Mouse (Mus musculus): ENCODE data around the gene Ppp3ca.

Gene Ppp3ca

GRCm38 (mm10) chr3:136765569-136765968 is 95.6 kb downstream of the Ppp3ca start:
- no peak for DNase-seq (ENCODE audit: low spot score)

GRCm38 (mm10) chr3:136768775-136769485 is 99.0 kb downstream of the Ppp3ca start:
- DNase-seq (ENCODE audit: low spot score), result no peak

GRCm38 (mm10) chr3:136769486-136769882 is 99.6 kb downstream of the Ppp3ca start:
- DNase-seq (ENCODE audit: low spot score), result no peak

GRCm38 (mm10) chr3:136771700-136772099 is 101.8 kb downstream of the Ppp3ca start:
- DNase-seq (ENCODE audit: low spot score), result no peak

- DNase-seq (ENCODE audit: low spot score), result no peak
These were observed 103.3 kb downstream of the Ppp3ca start for GRCm38 (mm10) chr3:136773217-136773616.

GRCm38 (mm10) chr3:136774196-136774595 is 104.3 kb downstream of the Ppp3ca start:
- no peak for DNase-seq (ENCODE audit: low spot score)

GRCm38 (mm10) chr3:136776525-136776924 is 106.6 kb downstream of the Ppp3ca start:
- no peak for DNase-seq (ENCODE audit: low spot score)

GRCm38 (mm10) chr3:136777380-136777779 is 107.5 kb downstream of the Ppp3ca start:
- no peak for DNase-seq (ENCODE audit: low spot score)

GRCm38 (mm10) chr3:136777787-136778216 is 107.9 kb downstream of the Ppp3ca start:
- no peak for DNase-seq (ENCODE audit: low spot score)

GRCm38 (mm10) chr3:136780321-136780720 is 110.4 kb downstream of the Ppp3ca start:
- no peak for DNase-seq (ENCODE audit: low spot score)

GRCm38 (mm10) chr3:136782058-136782457 is 112.1 kb downstream of the Ppp3ca start:
- no peak for DNase-seq (ENCODE audit: low spot score)

GRCm38 (mm10) chr3:136785686-136786085 is 115.8 kb downstream of the Ppp3ca start:
- DNase-seq (ENCODE audit: low spot score), result no peak

GRCm38 (mm10) chr3:136790261-136790871 is 120.4 kb downstream of the Ppp3ca start:
- DNase-seq (ENCODE audit: low spot score), result no peak

GRCm38 (mm10) chr3:136791404-136791803 is 121.5 kb downstream of the Ppp3ca start:
- DNase-seq (ENCODE audit: low spot score), result no peak

GRCm38 (mm10) chr3:136791946-136792345 is 122.0 kb downstream of the Ppp3ca start:
- DNase-seq (ENCODE audit: low spot score), result no peak

GRCm38 (mm10) chr3:136793411-136793810 is 123.5 kb downstream of the Ppp3ca start:
- no peak for DNase-seq (ENCODE audit: low spot score)

GRCm38 (mm10) chr3:136794426-136795217 is 124.7 kb downstream of the Ppp3ca start:
- DNase-seq (ENCODE audit: low spot score), result no peak

GRCm38 (mm10) chr3:136798896-136799295 is 129.0 kb downstream of the Ppp3ca start:
- no peak for DNase-seq (ENCODE audit: low spot score)

- DNase-seq (ENCODE audit: low spot score), result no peak
These were observed 132.7 kb downstream of the Ppp3ca start for GRCm38 (mm10) chr3:136802595-136802994.

- DNase-seq (ENCODE audit: low spot score), result no peak
These were observed 136.0 kb downstream of the Ppp3ca start for GRCm38 (mm10) chr3:136805897-136806296.

- DNase-seq (ENCODE audit: low spot score), result no peak
These were observed 140.3 kb downstream of the Ppp3ca start for GRCm38 (mm10) chr3:136810271-136810670.

GRCm38 (mm10) chr3:136812162-136812561 is 142.2 kb downstream of the Ppp3ca start:
- no peak for DNase-seq (ENCODE audit: low spot score)

GRCm38 (mm10) chr3:136812791-136813190 is 142.9 kb downstream of the Ppp3ca start:
- DNase-seq (ENCODE audit: low spot score), result no peak
